Mouse (Mus musculus) natural killer cell, adult 2 months (primary cell): Measurements from ENCODE around the gene Cdh20.
"Not testable (repeated sequence)": the region's sequence is repeated elsewhere in the genome, so short reads cannot be mapped to it uniquely, and the experiment has no call there.

Source experiments
- DNase-seq, 2 experiments: peaks; one replicate each; pipeline ENCODE4 v3.0.0; 2022; ENCODE audit warnings: low spot score in 2 of 2

Cdh20 gene

DNA sequence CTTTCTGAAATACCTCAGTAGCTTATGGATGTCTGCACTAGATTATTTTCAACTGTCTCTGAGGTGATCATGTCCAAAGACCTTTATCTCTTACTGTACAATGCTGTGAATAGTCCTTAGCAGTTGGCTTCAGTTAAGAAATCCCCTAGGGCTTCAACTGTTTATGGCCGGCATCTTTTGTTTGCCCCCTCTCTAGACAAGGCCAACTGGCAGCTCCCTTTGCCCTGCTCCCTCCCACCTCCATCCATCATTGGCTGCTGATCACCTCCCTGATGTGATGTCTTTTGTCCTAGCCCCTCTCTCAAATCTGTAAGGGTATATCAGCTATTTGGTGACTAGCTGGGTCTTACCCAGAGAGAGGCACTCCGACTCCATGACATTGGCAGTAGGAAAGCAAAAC, 148.2 kb downstream of the Cdh20 start:
- no peak for DNase-seq

DNA sequence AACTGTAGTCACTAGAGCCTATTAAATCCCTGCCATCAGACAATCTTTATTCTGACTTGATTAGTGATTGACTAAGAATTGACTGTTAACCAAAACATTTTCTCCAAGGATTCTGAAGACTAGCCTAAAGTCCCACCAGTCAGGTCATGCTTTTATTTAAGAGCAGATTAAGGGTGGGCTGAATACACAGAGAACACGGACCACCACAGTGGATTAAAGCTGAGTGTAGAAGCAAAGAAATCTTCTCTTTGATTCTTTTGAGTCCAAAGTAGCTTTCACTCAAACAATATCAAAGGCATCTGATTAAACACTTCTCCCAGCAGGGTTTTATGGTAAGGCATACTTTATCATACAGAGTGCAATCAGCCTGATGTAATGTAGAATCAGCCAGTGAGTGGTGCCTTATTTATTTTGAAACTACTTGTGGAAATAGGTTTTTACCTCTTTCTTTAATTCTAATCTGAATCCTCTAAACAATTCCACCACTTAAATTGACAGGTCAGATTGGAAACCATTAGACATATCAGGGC, 149.0 kb downstream of the Cdh20 start:
- no peak for DNase-seq

- DNase-seq: no peak
Measured at GRCm38 (mm10) chr1:104933051-104933450, 164.7 kb downstream of the Cdh20 start.

DNA sequence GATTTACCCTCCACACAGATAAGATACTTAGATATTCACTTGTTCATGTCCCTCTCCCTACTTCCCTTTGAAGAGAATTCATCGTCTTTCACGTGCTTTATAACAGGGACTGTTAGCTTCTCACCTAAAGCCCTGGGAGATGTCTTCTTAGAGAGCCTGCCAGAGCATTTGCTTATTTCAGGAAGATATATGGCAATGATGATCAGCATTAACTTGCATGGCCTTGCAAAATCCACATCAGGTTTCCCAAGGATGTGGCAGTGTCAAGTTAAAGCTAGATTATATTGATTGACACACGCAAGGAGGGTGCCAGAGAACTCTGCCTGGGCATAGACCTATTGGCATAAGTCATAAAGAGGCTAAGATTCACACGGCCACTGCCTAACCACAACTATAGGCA, 168.6 kb downstream of the Cdh20 start:
- DNase-seq: no peak

DNA sequence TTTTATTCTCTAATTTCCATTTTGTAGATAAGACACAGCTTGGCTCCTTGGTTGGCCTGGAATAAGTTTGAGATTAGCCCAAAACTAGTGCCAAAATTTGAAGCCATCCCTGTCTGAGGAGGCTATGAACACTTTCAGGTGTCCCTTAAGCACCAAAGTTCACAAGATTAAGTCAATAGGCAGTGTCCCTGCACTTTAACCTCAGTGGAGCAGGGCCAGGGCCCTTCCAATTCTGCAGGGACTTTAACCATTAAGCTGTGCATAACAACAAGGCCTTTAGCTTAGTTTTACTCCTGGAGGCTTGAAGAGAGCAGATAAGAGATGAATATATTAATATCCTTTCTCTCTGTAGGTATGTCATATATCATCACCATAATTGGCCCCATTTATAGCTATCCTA, 170.8 kb downstream of the Cdh20 start:
- no peak for DNase-seq

GRCm38 (mm10) chr1:104944470-104945109, 176.3 kb downstream of the Cdh20 start:
- DNase-seq: no peak

GRCm38 (mm10) chr1:104945110-104945489, 176.8 kb downstream of the Cdh20 start:
- no peak for DNase-seq

GRCm38 (mm10) chr1:104949640-104950039, 181.3 kb downstream of the Cdh20 start:
- DNase-seq: not testable (repeated sequence)

- no peak for DNase-seq
Measured at GRCm38 (mm10) chr1:104957046-104957445, 188.7 kb downstream of the Cdh20 start.

GRCm38 (mm10) chr1:104961670-104962069, 193.3 kb downstream of the Cdh20 start:
- no peak for DNase-seq

GRCm38 (mm10) chr1:104962257-104962656, 193.9 kb downstream of the Cdh20 start:
- DNase-seq: no peak

DNA sequence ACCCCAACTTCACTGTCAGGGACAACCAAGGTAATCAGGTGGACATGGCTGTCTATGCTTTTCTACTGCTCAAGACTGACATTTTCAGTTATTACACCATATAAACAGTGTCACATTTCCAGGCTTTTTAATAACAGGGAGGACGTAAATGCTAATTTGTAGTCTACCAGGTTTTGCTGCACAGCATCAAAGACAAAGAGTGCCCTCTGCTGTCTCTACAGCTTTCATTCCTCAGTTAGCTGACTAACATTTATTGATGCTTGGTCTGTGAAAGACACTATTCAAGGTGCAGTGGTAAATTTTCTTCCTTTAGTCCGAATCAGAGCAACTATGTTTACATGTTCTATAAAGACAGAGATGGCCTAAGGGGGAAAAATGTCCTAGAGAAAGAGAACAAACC, 210.7 kb downstream of the Cdh20 start:
- no peak for DNase-seq

DNA sequence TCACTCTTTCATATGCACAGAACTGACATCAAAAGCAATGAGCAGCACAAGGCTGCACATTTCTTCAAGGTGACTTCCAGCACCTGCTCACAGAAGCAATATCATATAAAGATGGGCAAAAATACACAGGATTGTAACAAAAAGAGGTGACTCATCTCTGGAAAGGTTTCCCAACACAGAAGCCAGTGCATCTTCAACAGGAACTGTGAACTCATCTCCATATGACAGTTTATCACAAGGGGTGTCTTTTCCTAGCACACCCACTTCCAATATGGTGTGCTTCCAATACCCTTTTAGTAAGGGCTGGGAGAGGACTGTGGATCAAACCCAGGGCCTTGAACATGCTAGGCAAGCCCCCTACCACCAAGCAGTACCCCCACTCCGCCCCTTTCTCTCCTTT, 211.9 kb downstream of the Cdh20 start:
- DNase-seq: no peak

DNA sequence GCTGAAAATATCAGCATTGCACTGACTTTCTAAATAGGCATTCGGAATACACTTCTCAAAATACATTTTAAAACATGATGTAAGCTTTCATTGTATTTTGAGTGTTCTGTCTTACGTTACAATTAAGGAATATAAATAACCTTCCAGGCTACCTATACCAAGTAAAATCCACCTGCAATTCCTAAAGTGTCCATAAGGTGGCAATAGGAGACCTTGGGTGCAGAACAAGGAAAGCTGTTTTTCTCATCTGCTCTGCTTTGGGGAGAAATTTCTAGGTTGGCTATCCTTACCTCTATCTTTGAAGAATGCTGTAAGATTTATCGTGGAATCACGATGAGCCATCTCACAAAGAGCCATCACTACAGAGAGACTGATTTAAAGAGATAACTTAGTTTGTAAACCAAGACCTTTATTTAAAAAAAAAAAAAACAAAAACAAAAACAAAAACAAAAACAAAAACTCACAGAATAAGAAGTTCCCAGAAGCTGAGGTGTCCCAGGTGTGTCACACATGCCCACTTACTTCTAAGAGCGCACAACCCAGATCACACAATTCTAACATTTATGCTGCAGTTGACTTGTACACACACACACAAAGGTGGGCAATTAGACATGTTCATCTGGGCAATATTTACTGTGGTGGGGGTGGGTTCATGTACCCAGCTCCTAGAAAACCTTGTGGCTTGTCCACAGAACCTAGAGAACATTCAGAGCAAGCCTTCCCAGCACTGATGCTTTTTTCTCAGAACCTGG, 218.1 kb downstream of the Cdh20 start:
- no peak for DNase-seq

DNA sequence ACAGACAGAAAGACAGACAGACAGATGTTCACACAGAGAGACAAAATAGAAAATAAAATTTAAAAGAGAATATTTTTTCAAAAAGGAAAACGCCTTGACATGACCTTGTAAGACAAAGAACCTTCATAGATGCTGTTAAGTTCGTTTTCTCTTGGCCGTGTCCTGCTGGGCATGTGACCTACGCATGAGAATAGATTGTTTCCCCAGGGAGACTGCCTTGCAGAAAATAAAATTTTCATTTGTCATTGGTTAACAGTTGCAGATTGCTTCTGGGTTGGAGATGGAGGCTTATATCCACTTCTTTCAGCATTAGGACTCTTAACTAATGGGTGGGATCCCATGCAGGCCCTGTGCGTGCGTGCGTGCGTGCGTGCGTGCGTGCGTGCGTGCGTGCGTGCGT, 219.2 kb downstream of the Cdh20 start:
- no peak for DNase-seq

GRCm38 (mm10) chr1:104992441-104992840, 224.1 kb downstream of the Cdh20 start:
- DNase-seq: no peak

GRCm38 (mm10) chr1:104993905-104994611, 225.7 kb downstream of the Cdh20 start:
- no peak for DNase-seq

DNA sequence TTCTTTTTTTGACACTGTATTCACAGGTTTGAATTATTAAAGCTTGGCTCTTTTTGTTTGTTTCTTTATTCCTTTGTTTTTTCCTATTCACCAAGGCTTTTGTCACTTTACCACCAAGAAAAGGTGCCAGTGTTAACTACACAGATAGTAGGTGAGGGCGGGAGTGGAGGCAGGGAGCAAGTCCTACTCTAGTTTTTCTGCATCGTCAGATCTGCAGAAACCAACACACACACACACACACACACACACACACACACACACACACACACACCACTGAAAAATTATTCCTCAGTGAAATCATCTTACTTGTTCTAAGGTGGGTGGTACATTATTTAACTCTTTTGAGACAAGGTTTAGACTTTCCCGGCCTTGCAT, 226.3 kb downstream of the Cdh20 start:
- no peak for DNase-seq

DNA sequence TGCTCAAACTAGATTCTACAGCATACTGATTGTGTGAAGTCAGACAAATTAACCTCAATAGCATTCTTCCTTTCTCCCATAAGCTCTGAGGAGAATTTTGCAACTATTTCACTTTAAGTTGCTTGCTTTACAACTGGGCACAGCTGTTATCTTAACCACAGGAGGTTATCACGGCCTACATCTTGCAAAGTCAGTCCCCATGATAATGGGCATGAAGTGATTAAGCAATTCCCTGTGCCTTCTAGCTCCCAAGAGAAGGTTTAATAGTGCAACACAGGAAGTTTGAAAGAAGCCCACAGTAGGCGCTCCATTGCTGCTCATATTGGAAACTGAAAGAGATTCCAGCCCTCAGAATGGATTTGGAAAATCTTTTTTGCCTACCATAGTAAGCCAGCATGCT, 229.5 kb downstream of the Cdh20 start:
- DNase-seq: no peak

DNA sequence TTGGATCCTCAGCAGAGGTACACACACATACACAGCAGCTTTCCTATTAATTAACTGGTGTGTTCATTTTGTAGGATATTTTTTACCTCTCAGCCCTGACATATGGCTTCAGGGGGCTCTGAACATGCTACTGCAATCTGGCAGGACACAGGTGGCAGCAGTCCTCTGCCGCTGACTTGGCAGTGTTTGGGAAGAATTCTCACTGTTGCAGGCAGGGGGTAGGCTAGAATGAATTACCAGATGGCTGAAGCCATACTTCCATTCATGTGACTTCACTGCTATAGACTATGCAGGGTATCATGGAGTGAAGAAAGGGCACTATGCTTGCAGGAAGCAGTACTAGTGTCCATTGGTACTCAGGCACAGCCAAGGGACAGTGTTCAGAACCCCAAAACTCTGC, 233.8 kb downstream of the Cdh20 start:
- DNase-seq: no peak

DNA sequence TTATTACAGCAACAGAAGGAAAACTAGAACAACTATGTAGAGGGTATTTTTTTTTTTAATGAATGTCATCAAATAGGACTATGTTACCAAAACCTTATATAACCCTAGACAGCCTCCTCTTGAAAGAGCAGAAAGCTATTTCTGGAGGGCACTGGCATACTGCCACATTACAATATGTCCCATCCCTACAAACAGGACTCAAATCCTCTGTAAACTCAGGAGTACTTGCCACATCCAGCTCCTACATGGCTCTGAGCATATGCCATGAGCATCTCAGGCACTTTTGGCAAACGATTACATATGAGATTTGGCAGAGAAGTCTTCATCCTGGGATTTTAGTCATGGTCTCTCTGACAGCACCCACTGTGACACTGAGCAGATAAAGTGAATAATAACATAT, 235.5 kb downstream of the Cdh20 start:
- no peak for DNase-seq

GRCm38 (mm10) chr1:105012616-105013015, 244.3 kb downstream of the Cdh20 start:
- no peak for DNase-seq

DNA sequence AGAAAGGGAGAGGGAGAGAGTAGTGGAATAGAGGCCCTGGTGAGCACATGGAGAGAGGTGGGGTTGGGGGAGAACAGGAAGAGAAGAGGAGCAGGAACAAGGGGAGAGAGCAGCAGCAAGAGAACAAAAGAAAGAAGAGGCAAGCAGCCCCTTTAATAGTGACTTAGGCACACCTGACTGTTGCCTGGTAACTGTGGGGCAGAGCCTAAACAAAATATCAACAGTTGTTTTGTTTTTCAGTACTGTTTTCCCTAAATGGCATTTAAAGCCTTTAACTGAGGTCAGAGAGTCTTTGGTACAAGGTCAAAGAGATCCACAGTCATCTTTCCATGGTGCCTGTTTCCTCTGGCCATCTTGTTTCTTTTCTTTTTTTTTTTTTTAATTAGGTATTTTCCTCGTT, 245.0 kb downstream of the Cdh20 start:
- DNase-seq: no peak
